Mouse (Mus musculus): ENCODE data around the gene Asns. TPM values are rescaled to one million over a fixed set of nuclear protein-coding genes. Genes with fewer than 3 reads are reported as not detected.
A peak's percentile ranks its signal among the peaks of the same experiment; 100 is the strongest.

The Asns gene
- 42.6 and 47.8 TPM in 2 replicates for polyA plus RNA-seq (2015; fragmentation: Nextera tagmentation; extraction: Ambion mirVana)

- no peaks in the 10 kb centered on the region for H3K9me3 ChIP-seq
- ATAC-seq: peak; percentile 96
- peaks cover 6% of the 10 kb centered on the region; the same call in 1 of the 2 replicates for H3K4me1 ChIP-seq (replicated peaks)
- no peaks in the 10 kb centered on the region for H3K36me3 ChIP-seq
- peak within 1 kb of the TSS; percentile 59 for H3K4me3 ChIP-seq (replicated peaks)
- peak within 1 kb of the TSS; percentile 81 for H3K4me2 ChIP-seq (replicated peaks)
- WGBS: under 1% methylated on average over 51 of the region's 51 CpGs
- H3K9ac ChIP-seq (replicated peaks): peak within 1 kb of the TSS; percentile 72
- H3K27ac ChIP-seq: no peak within 1 kb of the TSS
- peaks cover 4% of the 10 kb centered on the region; the same call in 1 of the 2 replicates for H3K27me3 ChIP-seq
These were observed at the start of gene Asns for GRCm38 (mm10) chr6:7692884-7693585. Gene Asns (minus strand): TSS chr6:7693254.

GRCm38 (mm10) chr6:7741721-7742120 is 48.7 kb upstream of the Asns start:
- H3K4me3 ChIP-seq (replicated peaks): no peak overlapping the region
- H3K9me3 ChIP-seq: no peaks in the 10 kb centered on the region
- 85% methylated on average over 3 of the region's 3 CpGs for WGBS
- ATAC-seq: no peak
- H3K4me2 ChIP-seq (replicated peaks): no peak overlapping the region
- no peaks in the 10 kb centered on the region for H3K4me1 ChIP-seq (replicated peaks)
- no peak overlapping the region for H3K27ac ChIP-seq
- H3K9ac ChIP-seq (replicated peaks): no peak overlapping the region
- no peaks in the 10 kb centered on the region for H3K27me3 ChIP-seq
- no peaks in the 10 kb centered on the region for H3K36me3 ChIP-seq

GRCm38 (mm10) chr6:7737842-7738241 is 44.8 kb upstream of the Asns start:
- Histone ChIP-seq H3K4me2 (replicated peaks) (no peak overlapping the region), H3K36me3 (no peaks in the 10 kb centered on the region), H3K9me3 (no peaks in the 10 kb centered on the region), H3K27ac (no peak overlapping the region), H3K27me3 (no peaks in the 10 kb centered on the region), H3K4me1 (replicated peaks) (no peaks in the 10 kb centered on the region), H3K4me3 (replicated peaks) (no peak overlapping the region), H3K9ac (replicated peaks) (no peak overlapping the region)
- 93% methylated on average over 2 of the region's 2 CpGs for WGBS
- no peak for ATAC-seq

GRCm38 (mm10) chr6:7732754-7733708 is 40.0 kb upstream of the Asns start:
- 43% methylated on average over 12 of the region's 12 CpGs for WGBS
- no peak overlapping the region for H3K27ac ChIP-seq

GRCm38 (mm10) chr6:7732097-7732496 is 39.0 kb upstream of the Asns start:
- H3K9me3 ChIP-seq: no peaks in the 10 kb centered on the region
- H3K27me3 ChIP-seq: no peaks in the 10 kb centered on the region
- H3K4me1 ChIP-seq (replicated peaks): no peaks in the 10 kb centered on the region
- no peak overlapping the region for H3K4me3 ChIP-seq (replicated peaks)
- no peak overlapping the region for H3K27ac ChIP-seq
- H3K9ac ChIP-seq (replicated peaks): no peak overlapping the region
- H3K4me2 ChIP-seq (replicated peaks): no peak overlapping the region
- H3K36me3 ChIP-seq: no peaks in the 10 kb centered on the region
- ATAC-seq: no peak
- 87% methylated on average over 6 of the region's 6 CpGs for WGBS

More at GRCm38 (mm10) chr6:7732754-7733708, 40.0 kb upstream of the Asns start:
- Histone ChIP-seq H3K4me3 (replicated peaks) (no peak overlapping the region), H3K27me3 (no peaks in the 10 kb centered on the region), H3K4me1 (replicated peaks) (no peaks in the 10 kb centered on the region), H3K4me2 (replicated peaks) (no peak overlapping the region), H3K36me3 (no peaks in the 10 kb centered on the region), H3K9ac (replicated peaks) (no peak overlapping the region), H3K9me3 (no peaks in the 10 kb centered on the region)
- peak; percentile 67; the same call in 1 of the 2 replicates for ATAC-seq

- no peak overlapping the region for H3K4me3 ChIP-seq (replicated peaks)
- H3K4me1 ChIP-seq (replicated peaks): no peaks in the 10 kb centered on the region
- H3K9ac ChIP-seq (replicated peaks): no peak overlapping the region
- no peak for ATAC-seq
- H3K27ac ChIP-seq: no peak overlapping the region
- WGBS: 89% methylated on average over 2 of the region's 2 CpGs
- H3K36me3 ChIP-seq: no peaks in the 10 kb centered on the region
- no peaks in the 10 kb centered on the region for H3K9me3 ChIP-seq
- no peak overlapping the region for H3K4me2 ChIP-seq (replicated peaks)
- H3K27me3 ChIP-seq: no peaks in the 10 kb centered on the region
These were observed 36.1 kb upstream of the Asns start for GRCm38 (mm10) chr6:7729128-7729527.

- Histone ChIP-seq H3K4me1 (replicated peaks) (no peaks in the 10 kb centered on the region), H3K36me3 (no peaks in the 10 kb centered on the region), H3K9me3 (no peaks in the 10 kb centered on the region), H3K27ac (no peak overlapping the region), H3K9ac (replicated peaks) (no peak overlapping the region), H3K27me3 (no peaks in the 10 kb centered on the region), H3K4me2 (replicated peaks) (no peak overlapping the region), H3K4me3 (replicated peaks) (no peak overlapping the region)
- no peak for ATAC-seq
- WGBS: 94% methylated on average over 5 of the region's 5 CpGs
These were observed 35.2 kb upstream of the Asns start for GRCm38 (mm10) chr6:7728241-7728640.

GRCm38 (mm10) chr6:7716236-7716635 is 23.2 kb upstream of the Asns start:
- Histone ChIP-seq H3K4me3 (replicated peaks) (no peak overlapping the region), H3K27ac (no peak overlapping the region), H3K27me3 (no peaks in the 10 kb centered on the region), H3K9me3 (no peaks in the 10 kb centered on the region), H3K4me2 (replicated peaks) (no peak overlapping the region), H3K36me3 (no peaks in the 10 kb centered on the region), H3K9ac (replicated peaks) (no peak overlapping the region), H3K4me1 (replicated peaks) (no peaks in the 10 kb centered on the region)
- ATAC-seq: 0 out of 2 replicates have a peak, but pooled peaks have one; percentile 37
- 66% methylated on average over 4 of the region's 4 CpGs for WGBS

- Histone ChIP-seq H3K9ac (replicated peaks) (no peak overlapping the region), H3K9me3 (no peaks in the 10 kb centered on the region), H3K36me3 (no peaks in the 10 kb centered on the region), H3K4me1 (replicated peaks) (no peaks in the 10 kb centered on the region), H3K27ac (no peak overlapping the region), H3K4me3 (replicated peaks) (no peak overlapping the region), H3K27me3 (no peaks in the 10 kb centered on the region), H3K4me2 (replicated peaks) (no peak overlapping the region)
- WGBS: 64% methylated on average over 2 of the region's 2 CpGs
- no peak for ATAC-seq
These were observed 21.2 kb upstream of the Asns start for GRCm38 (mm10) chr6:7714230-7714629.

GRCm38 (mm10) chr6:7711837-7712330 is 18.8 kb upstream of the Asns start:
- no peak for ATAC-seq
- Histone ChIP-seq H3K4me1 (replicated peaks) (no peaks in the 10 kb centered on the region), H3K9me3 (no peaks in the 10 kb centered on the region), H3K4me2 (replicated peaks) (no peak overlapping the region), H3K4me3 (replicated peaks) (no peak overlapping the region), H3K27me3 (no peaks in the 10 kb centered on the region), H3K36me3 (no peaks in the 10 kb centered on the region), H3K9ac (replicated peaks) (no peak overlapping the region), H3K27ac (no peak overlapping the region)
- WGBS: 74% methylated on average over 3 of the region's 3 CpGs

GRCm38 (mm10) chr6:7708246-7708645 is 15.2 kb upstream of the Asns start:
- Histone ChIP-seq H3K4me3 (replicated peaks) (no peak overlapping the region), H3K27me3 (no peaks in the 10 kb centered on the region), H3K4me2 (replicated peaks) (no peak overlapping the region), H3K9me3 (no peaks in the 10 kb centered on the region), H3K27ac (no peak overlapping the region), H3K4me1 (replicated peaks) (no peaks in the 10 kb centered on the region), H3K36me3 (no peaks in the 10 kb centered on the region), H3K9ac (replicated peaks) (no peak overlapping the region)
- 83% methylated on average over 3 of the region's 3 CpGs for WGBS
- no peak for ATAC-seq

GRCm38 (mm10) chr6:7706796-7707195 is 13.7 kb upstream of the Asns start:
- 50% methylated on average over 1 of the region's 1 CpGs for WGBS
- H3K4me3 ChIP-seq (replicated peaks): no peak overlapping the region
- no peak overlapping the region for H3K9ac ChIP-seq (replicated peaks)
- no peaks in the 10 kb centered on the region for H3K4me1 ChIP-seq (replicated peaks)
- no peaks in the 10 kb centered on the region for H3K36me3 ChIP-seq
- H3K27me3 ChIP-seq: no peaks in the 10 kb centered on the region
- ATAC-seq: no peak
- no peaks in the 10 kb centered on the region for H3K9me3 ChIP-seq
- no peak overlapping the region for H3K27ac ChIP-seq
- H3K4me2 ChIP-seq (replicated peaks): no peak overlapping the region

All from midbrain, embryonic 13.5 days (tissue).